Mouse (Mus musculus): ENCODE results near the gene Trp53rkb.

Gene Trp53rkb

GRCm38 (mm10) chr2:166792355-166792754 is at the start of gene Trp53rkb:
Gene Trp53rkb (plus strand): TSS chr2:166792531.
- DNase-seq (ENCODE audit: low spot score in 2 of 2), result no peak

DNA sequence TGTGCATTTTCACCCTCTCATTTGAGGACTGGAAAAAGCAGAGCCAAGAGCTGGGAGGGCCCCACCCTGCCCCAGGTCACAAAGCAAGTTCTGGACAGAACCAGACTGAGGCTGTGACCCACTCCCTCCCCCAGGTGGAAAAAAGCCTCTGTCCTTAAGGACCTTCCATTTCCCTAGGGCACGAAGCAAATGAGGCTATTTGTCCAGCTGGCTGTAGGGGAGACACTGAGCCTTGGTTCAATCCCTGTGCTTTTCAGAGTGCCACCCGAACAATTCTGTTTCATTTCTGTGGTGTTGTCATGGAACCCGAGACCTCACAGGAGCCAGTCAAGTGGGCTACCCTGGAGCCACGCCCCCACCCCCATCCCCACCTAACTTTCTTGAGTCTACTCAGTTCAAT is 48.8 kb upstream of the Trp53rkb start:
- DNase-seq (ENCODE audit: low spot score in 2 of 2), result no peak

- no peak for DNase-seq (ENCODE audit: low spot score in 2 of 2)
Measured at GRCm38 (mm10) chr2:166744433-166744832, 47.9 kb upstream of the Trp53rkb start.

DNA sequence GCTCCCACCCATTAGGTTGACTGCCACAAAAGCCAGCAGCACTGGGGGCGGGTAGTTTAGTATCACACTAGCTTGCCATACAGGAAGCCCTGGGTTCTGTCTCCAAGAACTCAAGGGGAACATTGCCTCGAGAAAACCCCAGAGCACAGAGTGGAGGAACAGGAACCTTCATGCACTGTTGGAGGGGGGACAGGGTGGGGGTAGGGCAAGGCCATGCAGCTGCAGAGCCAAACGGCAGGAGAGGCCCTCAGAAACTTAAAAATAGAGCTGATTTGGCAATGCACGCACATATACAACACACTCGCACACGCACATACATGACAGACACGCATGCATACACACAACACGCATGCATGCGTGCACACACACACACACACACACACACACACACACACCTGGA is 46.5 kb upstream of the Trp53rkb start:
- peak; percentile 72 to 73 for DNase-seq (ENCODE audit: low spot score in 2 of 2)

DNA sequence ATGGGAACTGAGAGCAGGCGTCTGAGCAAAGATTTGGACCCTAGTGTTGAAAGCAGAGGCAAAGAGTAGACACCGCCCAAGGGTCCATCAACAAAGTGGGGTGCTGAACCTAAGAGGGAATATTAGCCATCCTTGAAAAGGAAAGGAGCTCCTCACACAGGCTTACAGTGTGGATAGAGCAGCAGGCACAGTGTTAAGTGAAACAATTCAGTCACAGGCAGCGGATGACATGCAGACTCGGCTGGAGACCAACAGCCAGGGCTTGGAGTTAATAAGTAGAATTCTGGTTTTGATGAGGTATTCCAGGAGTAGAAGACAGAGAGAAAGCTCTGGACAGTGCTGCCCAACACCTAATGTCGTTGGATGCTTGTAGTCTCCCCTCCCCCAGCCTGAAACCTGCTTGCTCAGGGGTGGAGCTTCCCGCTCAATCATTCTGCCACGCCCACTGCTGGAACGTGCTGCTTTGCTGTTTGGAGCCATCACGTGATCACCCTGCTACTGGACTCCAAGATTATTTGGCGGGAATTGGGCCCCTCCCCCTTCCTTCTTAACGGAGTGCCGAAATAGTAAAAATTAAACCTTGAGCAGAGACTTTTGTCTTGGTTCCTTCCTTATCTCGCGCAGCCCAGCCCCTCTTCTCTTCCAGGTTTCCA is 45.9 kb upstream of the Trp53rkb start:
- DNase-seq (ENCODE audit: low spot score in 2 of 2), result peak; percentile 35 to 50

GRCm38 (mm10) chr2:166750620-166751191 is 41.6 kb upstream of the Trp53rkb start:
- DNase-seq (ENCODE audit: low spot score in 2 of 2), result no peak

GRCm38 (mm10) chr2:166754194-166754593 is 38.1 kb upstream of the Trp53rkb start:
- DNase-seq (ENCODE audit: low spot score in 2 of 2), result no peak

- DNase-seq (ENCODE audit: low spot score in 2 of 2), result no peak
Measured at GRCm38 (mm10) chr2:166754760-166755159, 37.6 kb upstream of the Trp53rkb start.

- DNase-seq (ENCODE audit: low spot score in 2 of 2), result no peak
Measured at GRCm38 (mm10) chr2:166757969-166758368, 34.4 kb upstream of the Trp53rkb start.

DNA sequence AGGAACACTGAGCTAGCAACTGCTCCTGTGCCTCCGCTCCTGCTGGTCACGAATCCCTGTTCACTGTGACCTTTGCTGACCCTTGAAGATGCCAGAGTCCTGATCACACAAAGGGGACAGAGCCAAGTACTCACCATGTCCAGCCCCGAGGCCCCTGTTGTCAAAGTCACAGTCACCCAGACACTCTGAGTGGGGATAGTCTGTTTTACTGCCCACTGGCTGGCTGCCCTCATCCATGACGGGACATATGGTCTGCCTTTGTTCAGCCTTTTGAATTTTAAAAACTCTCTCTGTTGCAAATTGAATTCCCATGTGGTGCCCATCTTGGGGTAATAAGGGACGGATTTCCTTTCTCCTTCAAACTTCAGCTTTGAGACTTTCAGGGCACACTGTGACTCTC is 28.3 kb upstream of the Trp53rkb start:
- DNase-seq (ENCODE audit: low spot score in 2 of 2), result no peak

GRCm38 (mm10) chr2:166767591-166767990 is 24.7 kb upstream of the Trp53rkb start:
- no peak for DNase-seq (ENCODE audit: low spot score in 2 of 2)

GRCm38 (mm10) chr2:166771396-166771795 is 20.9 kb upstream of the Trp53rkb start:
- DNase-seq (ENCODE audit: low spot score in 2 of 2), result peak in 1 of 2 experiments; percentile 44

GRCm38 (mm10) chr2:166773587-166773986 is 18.7 kb upstream of the Trp53rkb start:
- no peak for DNase-seq (ENCODE audit: low spot score in 2 of 2)

GRCm38 (mm10) chr2:166774275-166774674 is 18.1 kb upstream of the Trp53rkb start:
- no peak for DNase-seq (ENCODE audit: low spot score in 2 of 2)

- no peak for DNase-seq (ENCODE audit: low spot score in 2 of 2)
Measured at GRCm38 (mm10) chr2:166775357-166775893, 16.9 kb upstream of the Trp53rkb start.

GRCm38 (mm10) chr2:166776272-166776671 is 16.1 kb upstream of the Trp53rkb start:
- peak; percentile 57 to 68 for DNase-seq (ENCODE audit: low spot score in 2 of 2)

GRCm38 (mm10) chr2:166779956-166780355 is 12.4 kb upstream of the Trp53rkb start:
- DNase-seq (ENCODE audit: low spot score in 2 of 2), result no peak

DNA sequence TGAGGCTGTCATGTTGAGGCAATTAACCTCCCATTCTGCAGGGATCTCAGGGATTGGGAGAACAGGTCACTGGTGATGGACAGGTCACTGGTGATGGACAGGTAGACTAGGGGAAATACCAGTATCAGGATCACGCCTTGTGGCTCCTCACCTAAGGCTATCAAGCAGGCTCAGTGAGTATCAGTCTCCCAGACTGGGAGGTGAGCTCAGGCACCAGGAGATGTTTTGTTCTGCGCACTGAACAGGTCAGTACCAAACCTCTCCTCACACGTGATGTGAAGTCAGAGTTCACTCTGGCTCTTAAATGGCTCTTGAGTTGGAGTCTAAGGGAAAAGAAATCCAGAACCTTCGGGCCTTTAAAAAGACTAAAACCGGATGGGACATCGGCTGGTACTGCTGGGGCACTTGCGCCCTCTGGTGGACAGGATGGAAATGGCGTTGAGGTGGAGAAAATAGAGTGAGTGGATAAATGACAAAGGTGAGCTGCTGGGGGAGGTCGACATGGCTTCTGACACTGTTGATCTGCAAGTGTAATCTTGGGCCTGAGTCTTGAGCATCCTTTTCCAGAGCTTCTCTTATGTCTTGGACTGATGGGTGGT is 11.3 kb upstream of the Trp53rkb start:
- peak; percentile 67 to 68 for DNase-seq (ENCODE audit: low spot score in 2 of 2)

- no peak for DNase-seq (ENCODE audit: low spot score in 2 of 2)
Measured at GRCm38 (mm10) chr2:166784376-166784775, 8.0 kb upstream of the Trp53rkb start.

DNA sequence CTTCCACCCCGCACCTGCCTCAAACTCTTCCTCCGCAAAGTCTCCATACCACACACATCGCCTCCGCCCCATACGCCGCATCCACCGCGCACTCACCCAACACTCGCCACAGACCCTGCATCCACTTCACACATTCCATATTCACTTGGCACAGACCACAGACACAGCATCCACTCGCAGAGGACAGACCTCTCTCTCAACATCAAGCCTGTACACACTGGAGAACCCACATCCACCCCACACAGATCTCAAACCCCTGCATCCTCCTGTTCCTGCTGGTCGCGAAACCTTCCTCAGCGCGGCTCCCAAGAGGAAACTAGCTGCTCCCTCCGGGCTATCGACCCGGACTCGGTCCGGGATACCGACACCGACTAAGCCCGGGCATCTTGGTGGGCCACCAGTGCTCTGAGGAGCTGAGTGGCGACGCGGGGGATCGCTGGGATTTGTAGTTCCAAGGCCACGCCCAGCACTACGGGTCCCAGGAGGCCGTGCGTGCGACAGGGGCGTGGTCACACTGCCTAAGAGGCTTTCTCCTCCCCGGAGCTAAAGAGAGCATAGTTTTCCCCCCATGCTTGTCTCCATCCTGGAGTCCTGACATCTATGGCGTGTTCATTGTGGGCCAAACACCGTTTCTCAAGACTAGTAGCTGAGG is 5.9 kb upstream of the Trp53rkb start:
- peak; percentile 85 to 89 for DNase-seq (ENCODE audit: low spot score in 2 of 2)

DNA sequence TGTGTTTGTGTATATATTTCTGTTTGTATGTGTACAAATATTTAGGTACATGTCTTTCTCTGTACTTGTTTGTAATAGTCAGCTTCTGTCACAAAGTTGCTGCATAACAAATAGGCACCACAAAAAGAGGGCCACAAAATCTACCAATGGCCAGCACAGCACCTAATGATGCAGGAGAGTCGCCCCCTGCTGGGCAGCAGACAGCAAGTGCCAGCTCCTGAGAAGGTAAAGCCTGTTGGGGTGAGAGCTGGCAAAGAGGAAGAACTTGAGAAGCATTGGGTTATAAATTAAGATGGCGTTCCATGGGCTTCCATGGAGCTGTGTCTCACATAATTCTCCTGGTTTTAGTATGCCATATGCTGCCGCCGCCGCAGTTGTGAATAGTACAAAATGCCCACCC is 593 bp upstream of the Trp53rkb start:
- DNase-seq (ENCODE audit: low spot score in 2 of 2), result no peak

DNA sequence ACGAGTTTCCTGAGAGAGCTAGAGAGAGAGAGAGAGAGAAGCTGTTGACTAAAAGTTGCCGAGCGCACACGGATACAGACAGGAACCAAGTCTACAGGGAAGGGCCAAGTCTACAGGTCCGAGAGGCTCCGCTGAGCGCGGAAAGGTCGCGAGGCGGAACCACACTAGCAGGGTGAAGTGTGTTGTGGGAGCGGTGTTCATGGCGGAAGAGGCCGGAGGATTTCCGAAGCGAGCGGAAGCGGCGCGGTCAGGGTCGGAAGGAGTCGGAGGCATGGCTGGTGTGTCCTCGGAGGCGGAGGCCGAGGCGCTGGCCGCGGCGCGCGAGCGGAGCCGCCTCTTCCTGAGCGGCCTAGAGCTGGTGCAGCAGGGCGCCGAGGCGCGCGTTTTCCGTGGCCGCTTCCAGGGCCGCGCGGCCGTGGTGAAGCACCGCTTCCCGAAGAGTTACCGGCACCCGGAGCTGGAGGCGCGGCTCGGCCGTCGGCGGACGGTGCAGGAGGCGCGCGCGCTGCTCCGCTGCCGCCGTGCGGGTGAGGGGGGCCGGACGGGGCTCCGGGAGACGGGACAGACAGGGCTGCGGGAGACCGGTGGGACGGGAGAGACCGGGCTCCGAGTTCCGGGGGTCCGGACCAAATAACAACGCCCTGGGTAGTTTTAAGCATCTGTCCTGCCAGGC is 1.3 kb downstream of the Trp53rkb start:
- DNase-seq (ENCODE audit: low spot score in 2 of 2), result peak; percentile 87 to 88
